Mouse (Mus musculus) small intestine, adult 2 months (tissue): ENCODE results near the gene Rmi2. TPM values are rescaled to one million over a fixed set of nuclear protein-coding genes. Genes with fewer than 3 reads are reported as not detected.
A peak's percentile ranks its signal among the peaks of the same experiment; 100 is the strongest.

Experiments
- H3K27ac ChIP-seq: fragments of 200-500 bp; 2 replicates; pipeline ENCODE4 v1.5.1; 2012; ENCODE audit warnings: low read depth, low read length, control low read depth, inconsistent platforms; ENCODE audit not compliant: insufficient read depth
- H3K27me3 ChIP-seq: fragments of 200-500 bp; 2 replicates; pipeline ENCODE4 v1.6.1; 2012; ENCODE audit warnings: mild to moderate bottlenecking, moderate library complexity, low read length, inconsistent platforms; ENCODE audit not compliant: control insufficient read depth, insufficient read depth
- H3K36me3 ChIP-seq: fragments of 200-500 bp; 2 replicates; pipeline ENCODE4 v1.6.1; 2012; ENCODE audit warnings: mild to moderate bottlenecking, low read length, control low read depth, inconsistent platforms; ENCODE audit not compliant: control insufficient read depth, insufficient read depth
- H3K4me1 ChIP-seq: fragments of 200-500 bp; 2 replicates; pipeline ENCODE4 v1.6.1; 2012; ENCODE audit warnings: low read length, inconsistent platforms, mixed read lengths; ENCODE audit not compliant: control insufficient read depth, insufficient read depth, insufficient read length
- H3K4me3 ChIP-seq: fragments of 200-500 bp; 2 replicates; pipeline ENCODE4 v1.5.1; 2012; ENCODE audit warnings: low read depth, mild to moderate bottlenecking, control low read depth, inconsistent platforms, low read length, moderate library complexity
- CTCF ChIP-seq: fragments of 200-500 bp; IDR thresholded peaks from 2 replicates; pipeline ENCODE4 v1.5.1; 2012; ENCODE audit warnings: low read depth, mild to moderate bottlenecking, control low read depth, inconsistent platforms, low read length, moderate library complexity, mixed read lengths; ENCODE audit not compliant: insufficient replicate concordance, insufficient read length; ENCODE audit errors: extremely low read depth
- POLR2A ChIP-seq: fragments of 200-500 bp; IDR thresholded peaks from 2 replicates; pipeline ENCODE4 v1.6.1; 2012; ENCODE audit warnings: low read depth, mild to moderate bottlenecking, control low read depth, inconsistent platforms, low read length, moderate library complexity
- whole genome bisulfite sequencing: fragments of 180-500 bp; shearing (Covaris S2); methylation state at CpG from one replicate; pipeline ENCODE4 v1.1.7; 2018; 5-methylcytosine and 5-hydroxymethylcytosine counted together
- polyA plus RNA-seq: library from polyadenylated mRNA; depleted of rRNA; stranded (reverse); fragments of >200 nt; gene quantifications from 2 replicates; pipeline ENCODE4 v1.2.3, GENCODE M21; 2012

Rmi2 gene
- polyA plus RNA-seq, 1 experiment = 8.4 TPM

DNA sequence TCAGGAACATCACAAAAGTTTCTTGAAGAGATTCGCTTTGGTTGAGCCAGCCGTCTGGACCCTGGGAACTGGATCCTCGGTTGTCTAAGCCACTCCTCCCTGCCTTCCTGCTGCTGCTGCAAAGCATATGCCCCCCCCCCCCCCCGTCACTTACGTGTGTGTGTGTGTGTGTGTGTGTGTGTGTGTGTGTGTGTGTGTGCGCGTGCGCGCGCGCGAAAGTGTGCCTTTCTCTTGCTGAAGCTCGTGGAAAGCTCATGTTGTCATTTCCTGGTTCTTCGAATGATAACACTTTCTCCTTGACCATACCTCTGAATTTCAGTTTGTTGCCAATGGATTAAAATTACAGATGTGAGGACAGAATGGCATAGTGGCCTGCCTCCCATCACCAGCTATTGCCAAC, 5.2 kb downstream of the Rmi2 start:
- no peaks in the 10 kb centered on the region for H3K27me3 ChIP-seq
- H3K36me3 ChIP-seq = no peaks in the 10 kb centered on the region
- TF ChIP-seq POLR2A (no peak), CTCF (no peak)
- H3K4me3 ChIP-seq = no peak overlapping the region
- H3K27ac ChIP-seq = no peak overlapping the region
- H3K4me1 ChIP-seq = peaks cover 18% of the 10 kb centered on the region; the same call in 1 of the 2 replicates
- 89% methylated on average over 14 of the region's 14 CpGs for WGBS

DNA sequence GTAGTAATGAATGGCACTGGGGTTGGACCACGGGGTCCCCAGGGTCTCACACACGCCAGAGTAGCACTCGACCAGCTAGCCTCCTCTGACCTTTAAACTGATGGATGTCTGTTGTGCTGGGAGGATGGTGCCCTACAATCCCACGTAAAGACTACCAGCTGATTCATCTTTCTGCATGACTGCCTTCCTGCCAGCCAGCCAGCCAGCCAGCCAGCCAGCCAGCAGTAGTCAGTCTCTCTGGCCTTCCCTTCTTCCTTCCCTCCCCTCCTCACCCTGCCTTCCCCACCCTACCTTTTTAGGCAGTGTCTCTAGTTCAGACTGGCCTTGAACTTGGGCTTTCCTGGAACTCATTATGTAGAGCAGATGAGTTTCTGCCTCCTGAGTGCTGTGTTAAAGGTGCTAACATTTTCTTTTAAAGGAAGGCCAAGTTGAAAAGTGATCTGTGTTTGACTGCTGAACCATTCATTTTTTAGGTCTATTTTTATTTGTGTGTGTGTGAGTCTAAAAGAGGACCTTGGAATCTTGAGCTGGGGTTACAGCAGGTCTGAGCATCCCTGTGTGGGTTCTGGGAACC, 7.5 kb downstream of the Rmi2 start:
- H3K27me3 ChIP-seq = no peaks in the 10 kb centered on the region

DNA sequence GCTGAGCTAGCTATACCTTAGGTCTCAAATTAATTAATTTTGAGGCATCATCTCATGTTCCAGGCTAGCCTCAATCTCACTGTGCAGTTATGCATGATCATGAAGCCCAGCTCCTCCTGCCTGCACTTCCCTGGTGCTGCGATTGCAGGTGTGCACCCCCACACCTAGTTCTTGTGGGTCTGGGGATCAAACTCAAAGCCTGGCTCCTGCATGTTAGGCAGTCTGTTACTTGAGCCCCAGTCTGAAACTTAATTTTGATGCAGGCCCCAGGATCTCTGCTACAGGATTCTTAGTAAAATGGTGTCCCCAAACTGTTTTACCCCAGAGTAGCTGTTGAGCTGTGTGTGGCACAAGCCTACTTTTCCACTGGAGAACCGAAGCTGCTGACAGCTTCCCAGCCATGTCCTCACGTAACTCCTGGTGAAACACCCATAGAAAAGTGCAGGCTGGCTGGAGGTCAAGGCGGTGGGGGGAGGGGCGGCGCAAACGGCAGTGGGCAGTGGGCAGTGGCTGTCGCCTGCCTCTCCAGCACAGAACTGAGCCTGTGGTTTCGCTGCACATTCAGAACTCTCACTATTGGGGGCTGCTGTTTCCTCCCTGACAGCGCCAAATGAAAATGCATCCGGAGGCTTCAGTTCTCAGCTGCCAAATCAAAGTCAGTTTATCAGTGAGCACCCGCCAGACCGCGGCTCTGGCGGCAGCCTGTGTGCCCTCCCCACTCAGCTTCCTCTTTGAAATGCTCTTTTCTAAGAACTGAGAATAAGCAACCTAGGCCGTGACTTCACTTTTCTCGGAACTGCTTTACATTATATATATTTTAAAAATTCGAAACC, 8.8 kb downstream of the Rmi2 start:
- WGBS = 57% methylated on average over 18 of the region's 18 CpGs
- Histone ChIP-seq H3K4me1 (peaks cover 4% of the 10 kb centered on the region; the same call in 1 of the 2 replicates), H3K27ac (no peak overlapping the region), H3K4me3 (peak overlapping the region; percentile 41), H3K36me3 (no peaks in the 10 kb centered on the region), H3K27me3 (no peaks in the 10 kb centered on the region)
- no peak for TF ChIP-seq POLR2A
- no peak for TF ChIP-seq CTCF

More for the DNA sequence above, 7.5 kb downstream of the Rmi2 start:
- TF ChIP-seq POLR2A (no peak), CTCF (no peak)
- Histone ChIP-seq H3K27ac (no peak overlapping the region), H3K4me3 (no peak overlapping the region), H3K4me1 (peaks cover 15% of the 10 kb centered on the region; the same call in 1 of the 2 replicates), H3K36me3 (no peaks in the 10 kb centered on the region)
- WGBS = 90% methylated on average over 4 of the region's 4 CpGs

DNA sequence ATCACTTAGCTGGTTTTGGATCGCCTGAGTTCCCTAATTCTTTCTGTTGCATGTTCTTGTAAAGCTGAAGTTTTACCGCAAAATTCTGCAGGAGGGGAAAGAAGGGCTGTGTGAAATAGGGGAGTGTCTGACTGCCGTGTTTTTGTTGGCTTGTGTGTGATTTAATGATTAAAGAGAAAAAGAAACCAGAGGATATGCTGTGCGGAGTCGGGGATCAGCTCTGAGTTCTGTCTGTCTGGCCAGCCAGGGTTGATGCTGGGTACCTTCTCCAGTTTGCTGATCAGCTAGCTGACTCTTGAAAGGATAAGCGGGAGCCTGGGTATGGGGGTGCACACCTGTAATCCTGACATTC, 9.4 kb downstream of the Rmi2 start:
- no peak overlapping the region for H3K27ac ChIP-seq
- 60% methylated on average over 6 of the region's 6 CpGs for WGBS
- H3K36me3 ChIP-seq = no peaks in the 10 kb centered on the region
- no peak overlapping the region for H3K4me3 ChIP-seq
- no peaks in the 10 kb centered on the region for H3K4me1 ChIP-seq
- H3K27me3 ChIP-seq = no peaks in the 10 kb centered on the region
- TF ChIP-seq POLR2A (no peak), CTCF (no peak)

DNA sequence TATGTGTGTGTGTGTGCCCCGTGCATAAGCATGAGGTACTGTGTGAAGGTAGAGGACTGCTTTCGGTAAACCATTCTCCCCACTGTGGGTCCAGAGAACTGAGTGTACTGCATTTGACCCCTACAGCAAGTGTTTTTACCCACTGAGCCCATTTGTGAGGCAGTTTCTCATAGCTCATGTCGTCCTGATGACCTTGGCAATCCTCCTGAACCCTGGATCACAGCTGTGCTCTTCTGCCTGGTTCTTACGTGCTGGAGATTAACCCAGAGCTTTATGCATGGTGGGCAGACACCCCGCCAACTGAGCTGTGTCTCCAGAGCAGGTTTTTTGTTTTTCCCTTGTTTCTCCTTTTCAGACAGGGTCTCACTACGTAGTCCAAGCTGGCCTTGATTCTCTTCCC, 11.1 kb downstream of the Rmi2 start:
- no peak overlapping the region for H3K27ac ChIP-seq
- no peaks in the 10 kb centered on the region for H3K36me3 ChIP-seq
- TF ChIP-seq CTCF = no peak
- TF ChIP-seq POLR2A = no peak
- 0 out of 2 replicates have a peak, but pooled peaks cover 3% of the 10 kb centered on the region for H3K4me1 ChIP-seq
- 90% methylated on average over 6 of the region's 6 CpGs for WGBS
- no peaks in the 10 kb centered on the region for H3K27me3 ChIP-seq
- H3K4me3 ChIP-seq = no peak overlapping the region

DNA sequence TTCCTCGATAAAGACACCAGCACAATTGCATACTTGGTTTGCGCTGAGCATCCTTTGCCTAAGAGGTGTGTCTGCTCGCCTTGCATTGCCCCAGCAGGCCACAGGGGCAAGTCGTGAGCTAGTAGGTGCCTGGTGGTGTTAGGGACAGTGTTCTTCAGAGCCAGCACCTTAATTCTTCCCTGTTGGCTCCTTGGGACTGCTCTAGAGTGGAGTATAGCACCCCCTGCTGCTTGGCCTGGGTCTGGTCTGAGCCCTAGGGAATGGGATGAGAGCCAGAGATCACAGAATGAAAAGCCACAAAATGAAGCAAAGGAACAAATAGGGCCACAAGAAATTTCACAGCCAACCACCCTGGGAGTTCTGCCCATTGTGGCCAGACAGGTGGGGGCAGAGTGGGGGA, 11.6 kb downstream of the Rmi2 start:
- Histone ChIP-seq H3K27ac (no peak overlapping the region), H3K4me1 (0 out of 2 replicates have a peak, but pooled peaks cover 3% of the 10 kb centered on the region), H3K4me3 (no peak overlapping the region), H3K27me3 (no peaks in the 10 kb centered on the region), H3K36me3 (no peaks in the 10 kb centered on the region)
- 60% methylated on average over 4 of the region's 4 CpGs for WGBS
- TF ChIP-seq CTCF (peak; percentile 92; the same call in 1 of the 2 replicates), POLR2A (no peak)
